Mouse (Mus musculus) activated CD4-positive, CD25-positive, alpha-beta regulatory T cell (primary cell): ENCODE data around the gene Gucy2d. TPM values are rescaled to one million over a fixed set of nuclear protein-coding genes. Genes with fewer than 3 reads are reported as not detected.

Experiments
- polyA plus RNA-seq, 2 experiments: library from polyadenylated mRNA; unstranded; fragments of 100-300 nt; shearing (Covaris generic); gene quantifications; one replicate each; pipeline ENCODE4 v1.2.1; 2017

Gene Gucy2d
- polyA plus RNA-seq, result under 1 TPM in 1 of 2 experiments, not detected in 1; 0.05 TPM

DNA sequence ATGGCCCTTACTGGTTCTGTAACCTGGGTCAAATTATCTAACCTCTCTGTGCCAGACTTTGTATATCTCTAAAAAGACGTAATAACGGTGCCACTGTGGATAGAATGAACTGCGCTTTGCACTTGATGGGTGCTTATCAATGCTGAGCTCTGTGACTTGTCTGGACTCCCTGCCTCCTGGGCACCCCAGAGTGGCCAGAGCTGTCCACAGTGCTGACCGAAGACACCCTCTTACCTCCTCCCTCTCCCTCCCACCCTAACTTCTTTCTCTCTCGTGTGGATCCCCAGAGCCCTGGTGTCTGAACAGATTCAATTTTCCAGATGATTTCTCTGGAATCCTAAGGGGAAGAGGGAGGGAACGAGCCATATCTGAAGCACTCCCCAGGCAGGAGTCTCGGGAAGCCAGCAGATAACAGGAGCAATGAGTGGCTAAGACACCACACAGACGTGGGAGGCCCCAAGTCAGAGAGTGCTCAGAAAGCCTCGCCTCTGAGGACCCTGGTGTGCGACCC, at the start of gene Gucy2d:
Gucy2d (plus strand) TSS at position 461 of the 511 bp plus-strand sequence.

DNA sequence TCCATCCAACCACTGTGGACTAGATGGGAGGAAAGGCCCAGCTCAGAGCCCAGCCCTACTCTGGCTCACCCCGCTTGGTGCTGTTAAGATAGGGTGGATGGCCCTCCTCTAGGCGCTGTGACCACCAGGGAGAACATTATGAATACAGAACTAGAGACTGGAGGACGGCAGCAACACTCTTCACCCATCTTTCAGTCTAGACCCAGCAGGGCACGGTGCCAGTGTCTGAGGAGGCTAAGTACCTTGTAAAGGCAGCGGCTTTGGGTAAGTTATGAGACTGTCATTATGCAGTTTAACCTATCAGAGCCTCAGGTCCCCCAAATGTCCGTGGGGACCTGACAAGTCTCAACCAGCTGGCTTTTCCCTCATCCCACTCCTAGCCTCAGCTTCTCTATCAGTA, 48.9 kb downstream of the Gucy2d start, which contains the start of gene Lrrc32:
Lrrc32 (plus strand) TSS at position 153 of the 400 bp plus-strand sequence.

Other genes with a start within 250 kb of the Gucy2d start
- not detected for gene B3gnt6, start 240.9 kb upstream of the Gucy2d start, polyA plus RNA-seq
- gene Acer3, start 119.2 kb upstream of the Gucy2d start, polyA plus RNA-seq, result 1 to 10 TPM; 8.3 to 9.0 TPM
- gene Tsku, start 79.1 kb upstream of the Gucy2d start, polyA plus RNA-seq, result under 1 TPM in 1 of 2 experiments, not detected in 1; 0.06 TPM
- gene Lrrc32, start 48.9 kb downstream of the Gucy2d start, polyA plus RNA-seq, result 100 to 1,000 TPM in 1 of 2 experiments, 10 to 100 TPM in 1; 88.7 to 202 TPM
- gene Emsy, start 216.4 kb downstream of the Gucy2d start, polyA plus RNA-seq, result 10 to 100 TPM; 59.6 to 79.9 TPM